Mouse (Mus musculus): ENCODE results near the gene Sfn. TPM values are rescaled to one million over a fixed set of nuclear protein-coding genes. Genes with fewer than 3 reads are reported as not detected.

The Sfn gene
- total and polyA plus RNA-seq, 2 experiments from 2014 or later: 0.18 to 6.8 TPM

GRCm38 (mm10) chr4:133626621-133627020 is 24.7 kb upstream of the Sfn start:
- peaks cover 27% of the 10 kb centered on the region for H3K36me3 ChIP-seq (replicated peaks; ENCODE audit: control insufficient read depth, insufficient read depth, low read length)
- no peak for DNase-seq (ENCODE audit: low spot score)
- no peak overlapping the region for H3K4me2 ChIP-seq (ENCODE audit: low read depth, low read length)
- H3K4me1 ChIP-seq (ENCODE audit: control insufficient read depth, insufficient read depth): no peaks in the 10 kb centered on the region
- TF ChIP-seq EP300 (IDR thresholded peaks at IDR 0.05; ENCODE audit: low read depth): no peak
- TF ChIP-seq CTCF (IDR thresholded peaks at IDR 0.05; ENCODE audit: low read depth): no peak
- 88% methylated on average over 9 of the region's 9 CpGs for WGBS
- H3K27me3 ChIP-seq (ENCODE audit: control insufficient read depth, insufficient read depth, low read length): no peaks in the 10 kb centered on the region
- no peak overlapping the region for H3K9ac ChIP-seq (replicated peaks; ENCODE audit: low read depth, low read length)
- H3K9me3 ChIP-seq (replicated peaks; ENCODE audit: control insufficient read depth, low read length): no peaks in the 10 kb centered on the region
- no peak for ATAC-seq (ENCODE audit: insufficient read depth, low read depth)
- no peak overlapping the region for H3K4me3 ChIP-seq (ENCODE audit: low read depth, low read length)
- peak overlapping the region; percentile 86 for H3K27ac ChIP-seq (ENCODE audit: low read depth)

- DNase-seq (ENCODE audit: low spot score): no peak
- Histone ChIP-seq H3K27me3 (ENCODE audit: control insufficient read depth, insufficient read depth, low read length) (no peaks in the 10 kb centered on the region), H3K36me3 (replicated peaks; ENCODE audit: control insufficient read depth, insufficient read depth, low read length) (peaks cover 27% of the 10 kb centered on the region), H3K27ac (ENCODE audit: low read depth) (peak overlapping the region; percentile 86), H3K4me1 (ENCODE audit: control insufficient read depth, insufficient read depth) (no peaks in the 10 kb centered on the region), H3K9me3 (replicated peaks; ENCODE audit: control insufficient read depth, low read length) (no peaks in the 10 kb centered on the region), H3K4me2 (ENCODE audit: low read depth, low read length) (0 out of 2 replicates have a peak overlapping the region, but pooled peaks have one; percentile 6), H3K4me3 (ENCODE audit: low read depth, low read length) (no peak overlapping the region), H3K9ac (replicated peaks; ENCODE audit: low read depth, low read length) (no peak overlapping the region)
- ATAC-seq (ENCODE audit: insufficient read depth, low read depth): no peak
- TF ChIP-seq EP300 (IDR thresholded peaks at IDR 0.05; ENCODE audit: low read depth) (no peak), CTCF (IDR thresholded peaks at IDR 0.05; ENCODE audit: low read depth) (no peak)
- 55% methylated on average over 5 of the region's 5 CpGs for WGBS
Measured at GRCm38 (mm10) chr4:133626221-133626620, 24.3 kb upstream of the Sfn start.

GRCm38 (mm10) chr4:133625621-133626071 is 23.7 kb upstream of the Sfn start:
- Histone ChIP-seq H3K9me3 (replicated peaks; ENCODE audit: control insufficient read depth, low read length) (no peaks in the 10 kb centered on the region), H3K4me3 (ENCODE audit: low read depth, low read length) (no peak overlapping the region), H3K4me1 (ENCODE audit: control insufficient read depth, insufficient read depth) (no peaks in the 10 kb centered on the region), H3K27me3 (ENCODE audit: control insufficient read depth, insufficient read depth, low read length) (no peaks in the 10 kb centered on the region), H3K9ac (replicated peaks; ENCODE audit: low read depth, low read length) (no peak overlapping the region), H3K36me3 (replicated peaks; ENCODE audit: control insufficient read depth, insufficient read depth, low read length) (peaks cover 27% of the 10 kb centered on the region), H3K4me2 (ENCODE audit: low read depth, low read length) (peak overlapping the region; percentile 6; the same call in 1 of the 2 replicates), H3K27ac (ENCODE audit: low read depth) (peak overlapping the region; percentile 86)
- ATAC-seq (ENCODE audit: insufficient read depth, low read depth) (peak; percentile 71), DNase-seq (ENCODE audit: low spot score) (no peak)
- TF ChIP-seq CTCF (IDR thresholded peaks at IDR 0.05; ENCODE audit: low read depth) (no peak), EP300 (IDR thresholded peaks at IDR 0.05; ENCODE audit: low read depth) (no peak)
- WGBS: 42% methylated on average over 11 of the region's 11 CpGs

- no peak overlapping the region for H3K9ac ChIP-seq (replicated peaks; ENCODE audit: low read depth, low read length)
- H3K4me3 ChIP-seq (ENCODE audit: low read depth, low read length): no peak overlapping the region
- ATAC-seq (ENCODE audit: insufficient read depth, low read depth): no peak
- H3K27me3 ChIP-seq (ENCODE audit: control insufficient read depth, insufficient read depth, low read length): no peaks in the 10 kb centered on the region
- 79% methylated on average over 7 of the region's 7 CpGs for WGBS
- no peak overlapping the region for H3K4me2 ChIP-seq (ENCODE audit: low read depth, low read length)
- DNase-seq (ENCODE audit: low spot score): no peak
- TF ChIP-seq CTCF (IDR thresholded peaks at IDR 0.05; ENCODE audit: low read depth) (no peak), EP300 (IDR thresholded peaks at IDR 0.05; ENCODE audit: low read depth) (no peak)
- peak overlapping the region; percentile 86; the same call in 1 of the 2 replicates for H3K27ac ChIP-seq (ENCODE audit: low read depth)
- peaks cover 27% of the 10 kb centered on the region for H3K36me3 ChIP-seq (replicated peaks; ENCODE audit: control insufficient read depth, insufficient read depth, low read length)
- H3K9me3 ChIP-seq (replicated peaks; ENCODE audit: control insufficient read depth, low read length): no peaks in the 10 kb centered on the region
- peaks cover 5% of the 10 kb centered on the region; the same call in 1 of the 2 replicates for H3K4me1 ChIP-seq (ENCODE audit: control insufficient read depth, insufficient read depth)
Measured at GRCm38 (mm10) chr4:133624830-133625229, 22.9 kb upstream of the Sfn start.

GRCm38 (mm10) chr4:133622161-133622695 is 20.3 kb upstream of the Sfn start:
- Histone ChIP-seq H3K27me3 (ENCODE audit: control insufficient read depth, insufficient read depth, low read length) (no peaks in the 10 kb centered on the region), H3K4me2 (ENCODE audit: low read depth, low read length) (no peak overlapping the region), H3K9me3 (replicated peaks; ENCODE audit: control insufficient read depth, low read length) (no peaks in the 10 kb centered on the region), H3K27ac (ENCODE audit: low read depth) (no peak overlapping the region; the same call in 1 of the 2 replicates), H3K9ac (replicated peaks; ENCODE audit: low read depth, low read length) (no peak overlapping the region), H3K36me3 (replicated peaks; ENCODE audit: control insufficient read depth, insufficient read depth, low read length) (peaks cover 30% of the 10 kb centered on the region), H3K4me1 (ENCODE audit: control insufficient read depth, insufficient read depth) (peaks cover 8% of the 10 kb centered on the region; the same call in 1 of the 2 replicates), H3K4me3 (ENCODE audit: low read depth, low read length) (no peak overlapping the region)
- DNase-seq (ENCODE audit: low spot score) (no peak), ATAC-seq (ENCODE audit: insufficient read depth, low read depth) (no peak)
- TF ChIP-seq CTCF (IDR thresholded peaks at IDR 0.05; ENCODE audit: low read depth) (no peak), EP300 (IDR thresholded peaks at IDR 0.05; ENCODE audit: low read depth) (no peak)
- WGBS: 69% methylated on average over 11 of the region's 11 CpGs

- Histone ChIP-seq H3K4me2 (ENCODE audit: low read depth, low read length) (no peak overlapping the region), H3K27ac (ENCODE audit: low read depth) (peak overlapping the region; percentile 34; the same call in 1 of the 2 replicates), H3K9me3 (replicated peaks; ENCODE audit: control insufficient read depth, low read length) (no peaks in the 10 kb centered on the region), H3K4me3 (ENCODE audit: low read depth, low read length) (no peak overlapping the region), H3K4me1 (ENCODE audit: control insufficient read depth, insufficient read depth) (peaks cover 8% of the 10 kb centered on the region; the same call in 1 of the 2 replicates), H3K36me3 (replicated peaks; ENCODE audit: control insufficient read depth, insufficient read depth, low read length) (peaks cover 19% of the 10 kb centered on the region), H3K27me3 (ENCODE audit: control insufficient read depth, insufficient read depth, low read length) (no peaks in the 10 kb centered on the region), H3K9ac (replicated peaks; ENCODE audit: low read depth, low read length) (no peak overlapping the region)
- DNase-seq (ENCODE audit: low spot score) (no peak), ATAC-seq (ENCODE audit: insufficient read depth, low read depth) (no peak)
- 81% methylated on average over 8 of the region's 8 CpGs for WGBS
- no peak for TF ChIP-seq CTCF (IDR thresholded peaks at IDR 0.05; ENCODE audit: low read depth)
- TF ChIP-seq EP300 (IDR thresholded peaks at IDR 0.05; ENCODE audit: low read depth): no peak
Measured at GRCm38 (mm10) chr4:133620668-133621067, 18.7 kb upstream of the Sfn start.
